Mouse (Mus musculus) MEL (cell line): ENCODE measurements around the gene Gipr. TPM values are rescaled to one million over a fixed set of nuclear protein-coding genes. Genes with fewer than 3 reads are reported as not detected.

Experiments used
- DNase-seq: peaks from one replicate; pipeline ENCODE4 v3.0.0; 2011; ENCODE audit warnings: low read depth, low spot score
- H3K27ac ChIP-seq: 2 replicates; pipeline ENCODE4 v1.5.1; 2012; ENCODE audit warnings: low read depth, mild to moderate bottlenecking, control low read depth, low read length, moderate library complexity; ENCODE audit not compliant: control insufficient read depth
- H3K27me3 ChIP-seq, 2 experiments: fragments of 150-350 bp in 1 of 2; sonication (generic) in 1 of 2; 2 replicates each; pipeline ENCODE4 v1.6.1; 2012; ENCODE audit warnings: low read length in 2 of 2, mild to moderate bottlenecking in 2 of 2, improper control_type of control experiment in 1 of 2, moderate library complexity in 1 of 2; ENCODE audit not compliant: insufficient read depth in 2 of 2, control insufficient read depth in 1 of 2
- H3K36me3 ChIP-seq, 2 experiments: 2 replicates each; pipeline ENCODE4 v1.6.1; 2012 to 2014; ENCODE audit warnings: low read length in 2 of 2, improper control_type of control experiment in 1 of 2, inconsistent platforms in 1 of 2, mild to moderate bottlenecking in 1 of 2; ENCODE audit not compliant: insufficient read depth in 2 of 2, control insufficient read depth in 1 of 2
- H3K4me1 ChIP-seq, 2 experiments: fragments of 150-350 bp in 1 of 2; sonication (generic) in 1 of 2; 2 replicates each; pipeline ENCODE4 v1.6.1; 2012; ENCODE audit warnings: low read length in 2 of 2, improper control_type of control experiment in 1 of 2, mild to moderate bottlenecking in 1 of 2; ENCODE audit not compliant: insufficient read depth in 2 of 2, control insufficient read depth in 1 of 2
- H3K4me3 ChIP-seq, 2 experiments: fragments of 150-350 bp in 1 of 2; sonication (generic) in 1 of 2; 2 replicates each; pipeline ENCODE4 v1.5.1; 2012; ENCODE audit warnings: low read depth in 2 of 2, low read length in 2 of 2, mild to moderate bottlenecking in 2 of 2, moderate library complexity in 2 of 2, control low read depth in 1 of 2, improper control_type of control experiment in 1 of 2; ENCODE audit not compliant: control insufficient read depth in 1 of 2, insufficient read depth in 1 of 2
- H3K79me2 ChIP-seq: 2 replicates; pipeline ENCODE4 v1.6.1; 2012; ENCODE audit warnings: mild to moderate bottlenecking, low read length, moderate library complexity; ENCODE audit not compliant: control insufficient read depth, poor library complexity, insufficient read depth
- H3K9ac ChIP-seq: 2 replicates; pipeline ENCODE4 v1.6.1; 2012; ENCODE audit warnings: low read depth, mild to moderate bottlenecking, control low read depth, low read length, moderate library complexity; ENCODE audit not compliant: control insufficient read depth, poor library complexity, severe bottlenecking
- H3K9me3 ChIP-seq: fragments of 150-350 bp; sonication (generic); replicated peaks from 2 replicates; pipeline ENCODE4 v1.6.1; 2012; ENCODE audit warnings: mild to moderate bottlenecking, low read length, improper control_type of control experiment, moderate library complexity; ENCODE audit not compliant: insufficient read depth
- BHLHE40 ChIP-seq: IDR thresholded peaks from 2 replicates; pipeline ENCODE4 v1.6.1; 2012; ENCODE audit warnings: low read depth, mild to moderate bottlenecking, inconsistent platforms, low read length, improper control_type of control experiment, borderline replicate concordance
- CHD1 ChIP-seq: IDR thresholded peaks from 2 replicates; pipeline ENCODE4 v1.6.1; 2012; ENCODE audit warnings: low read depth, mild to moderate bottlenecking, inconsistent platforms, low read length, improper control_type of control experiment
- CTCF ChIP-seq, 3 experiments: IDR thresholded peaks in 2 of 3; conservative IDR thresholded peaks in 1 of 3; 2 replicates each; pipeline ENCODE4 v1.5.1; 2011 to 2012; ENCODE audit warnings: low read length in 3 of 3, low read depth in 2 of 3, mild to moderate bottlenecking in 2 of 3, improper control_type of control experiment in 1 of 3, inconsistent platforms in 1 of 3, mixed read lengths in 1 of 3, moderate library complexity in 1 of 3; ENCODE audit not compliant: control insufficient read depth in 1 of 3, insufficient read depth in 1 of 3, poor library complexity in 1 of 3, severe bottlenecking in 1 of 3
- E2F4 ChIP-seq: IDR thresholded peaks from 2 replicates; pipeline ENCODE4 v1.6.1; 2011; ENCODE audit warnings: low read depth, low read length, improper control_type of control experiment, borderline replicate concordance
- EP300 ChIP-seq, 2 experiments: IDR thresholded peaks; 2 replicates each; pipeline ENCODE4 v1.6.1; 2011; ENCODE audit warnings: improper control_type of control experiment in 2 of 2, low read length in 2 of 2, low read depth in 1 of 2, mild to moderate bottlenecking in 1 of 2
- ETS1 ChIP-seq: IDR thresholded peaks from 2 replicates; pipeline ENCODE4 v1.6.1; 2012; ENCODE audit warnings: low read depth, mild to moderate bottlenecking, inconsistent platforms, low read length, improper control_type of control experiment, moderate library complexity
- GABPA ChIP-seq: IDR thresholded peaks from 2 replicates; pipeline ENCODE4 v1.6.1; 2012; ENCODE audit warnings: low read depth, mild to moderate bottlenecking, inconsistent platforms, low read length, improper control_type of control experiment, moderate library complexity
- GATA1 ChIP-seq: IDR thresholded peaks from 2 replicates; pipeline ENCODE4 v1.6.1; 2011; ENCODE audit warnings: low read depth, low read length, improper control_type of control experiment
- HCFC1 ChIP-seq: IDR thresholded peaks from 2 replicates; pipeline ENCODE4 v1.6.1; 2012; ENCODE audit warnings: low read depth, mild to moderate bottlenecking, inconsistent platforms, low read length, improper control_type of control experiment, moderate library complexity
- JUND ChIP-seq: IDR thresholded peaks from 2 replicates; pipeline ENCODE4 v1.6.1; 2011; ENCODE audit warnings: low read depth, mild to moderate bottlenecking, improper control_type of control experiment, low read length
- KAT2A ChIP-seq: conservative IDR thresholded peaks from 2 replicates; pipeline ENCODE4 v1.6.1; 2012; ENCODE audit warnings: low read depth, low read length, improper control_type of control experiment, inconsistent platforms
- MAFK ChIP-seq: IDR thresholded peaks from 2 replicates; pipeline ENCODE4 v1.6.1; 2011; ENCODE audit warnings: low read depth, mild to moderate bottlenecking, low read length, improper control_type of control experiment, borderline replicate concordance
- MAZ ChIP-seq: IDR thresholded peaks from 2 replicates; pipeline ENCODE4 v1.6.1; 2012; ENCODE audit warnings: low read depth, mild to moderate bottlenecking, inconsistent platforms, low read length, improper control_type of control experiment
- MEF2A ChIP-seq: IDR thresholded peaks from 2 replicates; pipeline ENCODE4 v1.6.1; 2014; ENCODE audit warnings: low read depth, mild to moderate bottlenecking, inconsistent platforms, low read length, improper control_type of control experiment; ENCODE audit not compliant: poor library complexity, insufficient replicate concordance, severe bottlenecking; ENCODE audit errors: extremely low read depth
- MXI1 ChIP-seq: IDR thresholded peaks from 2 replicates; pipeline ENCODE4 v1.6.1; 2011; ENCODE audit warnings: mild to moderate bottlenecking, low read depth, low read length, improper control_type of control experiment
- MYB ChIP-seq: IDR thresholded peaks from 2 replicates; pipeline ENCODE4 v1.6.1; 2011; ENCODE audit warnings: mild to moderate bottlenecking, low read depth, low read length, improper control_type of control experiment
- MYC ChIP-seq: IDR thresholded peaks from 2 replicates; pipeline ENCODE4 v1.6.1; 2011; ENCODE audit warnings: low read depth, mild to moderate bottlenecking, low read length, improper control_type of control experiment, moderate library complexity
- NELFE ChIP-seq: IDR thresholded peaks from 2 replicates; pipeline ENCODE4 v1.6.1; 2011; ENCODE audit warnings: low read depth, low read length, improper control_type of control experiment
- NRF1 ChIP-seq: IDR thresholded peaks from 2 replicates; pipeline ENCODE4 v1.6.1; 2014; ENCODE audit warnings: low read depth, mild to moderate bottlenecking, inconsistent platforms, low read length, improper control_type of control experiment, moderate library complexity; ENCODE audit not compliant: poor library complexity, insufficient read depth, severe bottlenecking
- POLR2A ChIP-seq, 2 experiments: IDR thresholded peaks; 2 replicates each; pipeline ENCODE4 v1.6.1; 2011 to 2012; ENCODE audit warnings: low read length in 2 of 2, mild to moderate bottlenecking in 2 of 2, control low read depth in 1 of 2, improper control_type of control experiment in 1 of 2, low read depth in 1 of 2, moderate library complexity in 1 of 2; ENCODE audit not compliant: control insufficient read depth in 1 of 2, insufficient read depth in 1 of 2, poor library complexity in 1 of 2
- POLR2AphosphoS2 ChIP-seq: IDR thresholded peaks from 2 replicates; pipeline ENCODE4 v1.6.1; 2011; ENCODE audit warnings: low read length, improper control_type of control experiment
- RAD21 ChIP-seq: IDR thresholded peaks from 2 replicates; pipeline ENCODE4 v1.6.1; 2011; ENCODE audit warnings: mild to moderate bottlenecking, low read depth, low read length, improper control_type of control experiment
- RCOR1 ChIP-seq: IDR thresholded peaks from 2 replicates; pipeline ENCODE4 v1.6.1; 2012; ENCODE audit warnings: low read depth, mild to moderate bottlenecking, inconsistent platforms, low read length, improper control_type of control experiment
- SIN3A ChIP-seq: IDR thresholded peaks from 2 replicates; pipeline ENCODE4 v1.6.1; 2012; ENCODE audit warnings: low read length, improper control_type of control experiment, inconsistent platforms
- SMC3 ChIP-seq: IDR thresholded peaks from 2 replicates; pipeline ENCODE4 v1.6.1; 2011; ENCODE audit warnings: low read depth, low read length, improper control_type of control experiment
- TBP ChIP-seq: IDR thresholded peaks from 2 replicates; pipeline ENCODE4 v1.8.0; 2011; ENCODE audit warnings: low read depth, low read length, improper control_type of control experiment
- UBTF ChIP-seq: IDR thresholded peaks from 2 replicates; pipeline ENCODE4 v1.6.1; 2012; ENCODE audit warnings: low read depth, mild to moderate bottlenecking, inconsistent platforms, low read length, improper control_type of control experiment, moderate library complexity, borderline replicate concordance; ENCODE audit not compliant: insufficient read depth
- USF1 ChIP-seq: IDR thresholded peaks from 2 replicates; pipeline ENCODE4 v1.6.1; 2014; ENCODE audit warnings: low read depth, mild to moderate bottlenecking, inconsistent platforms, low read length, improper control_type of control experiment, moderate library complexity
- USF2 ChIP-seq, 2 experiments: IDR thresholded peaks; 2 replicates each; pipeline ENCODE4 v1.6.1; 2011 to 2012; ENCODE audit warnings: improper control_type of control experiment in 2 of 2, low read length in 2 of 2, borderline replicate concordance in 1 of 2, inconsistent platforms in 1 of 2, low read depth in 1 of 2, mild to moderate bottlenecking in 1 of 2; ENCODE audit not compliant: insufficient read depth in 1 of 2
- ZC3H11A ChIP-seq: IDR thresholded peaks from 2 replicates; pipeline ENCODE4 v1.6.1; 2012; ENCODE audit warnings: low read depth, mild to moderate bottlenecking, inconsistent platforms, low read length, improper control_type of control experiment
- ZKSCAN1 ChIP-seq: IDR thresholded peaks from 2 replicates; pipeline ENCODE4 v1.6.1; 2012; ENCODE audit warnings: low read depth, mild to moderate bottlenecking, inconsistent platforms, low read length, improper control_type of control experiment, moderate library complexity
- ZMIZ1 ChIP-seq: IDR thresholded peaks from 2 replicates; pipeline ENCODE4 v1.6.1; 2012; ENCODE audit warnings: low read depth, mild to moderate bottlenecking, inconsistent platforms, low read length, improper control_type of control experiment, moderate library complexity
- ZNF384 ChIP-seq: IDR thresholded peaks from 2 replicates; pipeline ENCODE4 v1.6.1; 2012; ENCODE audit warnings: low read depth, mild to moderate bottlenecking, inconsistent platforms, low read length, improper control_type of control experiment
- polyA plus RNA-seq, 2 experiments: library from polyadenylated mRNA; stranded (reverse) in 1 of 2; unstranded in 1 of 2; fragments of >175 nt in 1 of 2; fragments of >200 nt in 1 of 2; gene quantifications; 2 replicates each; pipeline versions ENCODE4 v1.2.1 to v1.2.4; 2012; ENCODE audit warnings: low replicate concordance in 2 of 2, low read depth in 1 of 2; ENCODE audit not compliant: insufficient read length in 2 of 2, insufficient read depth in 1 of 2, missing spikeins in 1 of 2
- total RNA-seq: library from RNA; depleted of rRNA; stranded (reverse); fragments of 300-350 nt; gene quantifications from 2 replicates; pipeline ENCODE4 v1.2.3, GENCODE M21; 2012

The Gipr gene
- total and polyA plus RNA-seq, 3 experiments = 0.65 to 2.1 TPM; not detected in 1

GRCm38 (mm10) chr7:19149626-19150025 lies 16.3 kb downstream of the Gipr start, which contains the start of gene Snrpd2 (continued):
- TF ChIP-seq RCOR1 = no peak

GRCm38 (mm10) chr7:19148875-19149541 lies 16.9 kb downstream of the Gipr start, which contains the start of gene Qpctl:
Gene Qpctl (minus strand): TSS chr7:19149291.
- H3K27me3 ChIP-seq = no peaks in the 10 kb centered on the region
- peak within 1 kb of the TSS; percentile 94 for H3K27ac ChIP-seq
- DNase-seq = peak; percentile 100
- peak within 1 kb of the TSS; percentile 88 to 89 for H3K4me3 ChIP-seq
- H3K36me3 ChIP-seq = peaks cover 0 to 6% of the 10 kb centered on the region in 2 experiments; a peak in 2 of 4 replicates
- peaks cover 14% of the 10 kb centered on the region for H3K79me2 ChIP-seq
- no peaks in the 10 kb centered on the region for H3K9me3 ChIP-seq
- H3K9ac ChIP-seq = peak within 1 kb of the TSS; percentile 94
- peaks cover 4 to 17% of the 10 kb centered on the region in 2 experiments; a peak in 3 of 4 replicates for H3K4me1 ChIP-seq
- TF ChIP-seq JUND = no peak
- TF ChIP-seq MXI1 = no peak; the same call in 1 of the 2 replicates
- peak; percentile 67 for TF ChIP-seq MYC
- TF ChIP-seq POLR2A (IDR thresholded peaks at IDR 0.05; ENCODE audit: control insufficient read depth in 1 of 2, insufficient read depth in 1 of 2, low read depth in 1 of 2, low read length in 2 of 2, poor library complexity in 1 of 2) = peak; percentile 72 to 83
- no peak for TF ChIP-seq MAFK
- no peak for TF ChIP-seq ZKSCAN1
- TF ChIP-seq ZMIZ1 = peak; percentile 78
- TF ChIP-seq USF1 = 0 out of 2 replicates have a peak, but pooled peaks have one; percentile 13
- TF ChIP-seq GATA1 = no peak
- no peak for TF ChIP-seq POLR2AphosphoS2
- no peak for TF ChIP-seq MAZ
- peak; percentile 46 for TF ChIP-seq ETS1
- no peak for TF ChIP-seq ZC3H11A
- no peak for TF ChIP-seq MEF2A
- no peak for TF ChIP-seq EP300 (IDR thresholded peaks at IDR 0.05; ENCODE audit: low read depth in 1 of 2, low read length in 2 of 2)
- TF ChIP-seq NRF1 = no peak
- TF ChIP-seq MYB = 0 out of 2 replicates have a peak, but pooled peaks have one; percentile 28
- no peak for TF ChIP-seq UBTF
- peak; percentile 77 for TF ChIP-seq NELFE
- TF ChIP-seq RCOR1 = no peak
- no peak for TF ChIP-seq HCFC1
- TF ChIP-seq BHLHE40 = no peak
- peak; percentile 82 for TF ChIP-seq TBP
- TF ChIP-seq ZNF384 = no peak
- TF ChIP-seq SMC3 = no peak
- no peak for TF ChIP-seq USF2 (IDR thresholded peaks at IDR 0.05; ENCODE audit: borderline replicate concordance in 1 of 2, insufficient read depth in 1 of 2, low read depth in 1 of 2, low read length in 2 of 2)
- TF ChIP-seq CTCF (IDR thresholded peaks at IDR 0.05 in 2 of 3, conservative IDR thresholded peaks at IDR 0.05 in 1 of 3; ENCODE audit: control insufficient read depth in 1 of 3, insufficient read depth in 1 of 3, low read depth in 2 of 3, low read length in 3 of 3, poor library complexity in 1 of 3, severe bottlenecking in 1 of 3) = 0 out of 6 replicates have a peak, but pooled peaks of 1 of the 3 experiments have one; percentile 8
- 0 out of 2 replicates have a peak, but pooled peaks have one; percentile 41 for TF ChIP-seq KAT2A
- TF ChIP-seq SIN3A = peak; percentile 17; the same call in 1 of the 2 replicates
- TF ChIP-seq E2F4 = 0 out of 2 replicates have a peak, but pooled peaks have one; percentile 8
- no peak for TF ChIP-seq GABPA
- no peak for TF ChIP-seq RAD21
- TF ChIP-seq CHD1 = no peak
